Mouse (Mus musculus): ENCODE measurements around the gene Naxe. TPM values are rescaled to one million over a fixed set of nuclear protein-coding genes. Genes with fewer than 3 reads are reported as not detected.

Gene Naxe
- polyA plus RNA-seq, 1 experiment from 2014 or later, result 106 TPM

DNA sequence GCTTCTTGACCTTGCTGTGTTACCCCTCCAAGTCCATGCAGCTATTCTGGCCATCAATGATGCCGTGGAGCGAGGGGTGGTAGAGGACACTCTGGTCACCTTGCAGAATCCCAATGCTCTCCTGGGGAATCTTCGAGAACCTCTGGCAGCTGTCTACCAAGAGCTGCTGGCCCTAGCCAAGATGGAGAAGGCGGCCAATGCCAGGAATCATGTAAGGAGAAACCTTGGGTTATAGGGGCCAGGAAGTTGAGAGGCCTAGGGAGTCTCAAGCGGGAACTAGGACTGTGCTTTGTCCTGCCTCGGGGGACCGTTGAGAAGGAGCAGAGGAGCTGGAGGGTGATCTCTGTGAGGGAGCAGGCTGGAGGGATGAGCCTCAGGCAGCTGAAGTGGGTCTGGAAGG is 31.8 kb upstream of the Naxe start:
- ATAC-seq (replicated peaks; ENCODE audit: low FRiP score), result no peak
- H3K36me3 ChIP-seq (ENCODE audit: control insufficient read depth, insufficient read depth, low read length), result peaks cover 36% of the 10 kb centered on the region
- 93% methylated on average over 7 of the region's 7 CpGs for WGBS

DNA sequence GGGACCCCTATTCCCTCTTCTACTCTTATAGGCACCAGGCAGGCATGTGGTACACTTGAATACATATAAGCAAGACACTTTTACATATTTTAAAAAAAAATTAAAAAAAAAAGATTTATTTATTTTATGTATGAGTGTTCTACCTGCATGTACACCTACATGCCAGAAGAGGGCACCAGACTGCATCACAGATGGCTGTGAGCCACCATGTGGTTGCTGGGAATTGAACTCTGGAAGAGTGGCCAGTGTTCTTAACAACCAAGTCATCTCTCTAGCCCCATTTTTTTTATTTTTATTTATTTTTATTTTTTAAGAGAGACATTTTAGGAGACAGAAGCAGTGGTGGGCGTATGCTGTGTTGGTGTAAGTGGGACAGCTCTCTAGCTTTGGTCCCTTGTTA is 29.4 kb upstream of the Naxe start:
- Histone ChIP-seq H3K27me3 (replicated peaks; ENCODE audit: control insufficient read depth, insufficient read depth, low read length) (no peaks in the 10 kb centered on the region), H3K4me3 (ENCODE audit: low read depth, low read length) (no peak overlapping the region), H3K27ac (ENCODE audit: low read depth, low read length) (no peak overlapping the region), H3K9me3 (ENCODE audit: control insufficient read depth, low read length) (no peaks in the 10 kb centered on the region), H3K9ac (ENCODE audit: low read depth, low read length) (no peak overlapping the region), H3K4me1 (replicated peaks; ENCODE audit: control insufficient read depth, insufficient read depth, low read length) (peaks cover 2% of the 10 kb centered on the region; the same call in 1 of the 2 replicates), H3K36me3 (ENCODE audit: control insufficient read depth, insufficient read depth, low read length) (peaks cover 30% of the 10 kb centered on the region), H3K4me2 (no peak overlapping the region)
- 79% methylated on average over 1 of the region's 1 CpGs for WGBS
- DNase-seq (ENCODE audit: low spot score), result no peak
- no peak for ATAC-seq (replicated peaks; ENCODE audit: low FRiP score)

More for the DNA sequence above, 31.8 kb upstream of the Naxe start:
- Histone ChIP-seq H3K4me3 (ENCODE audit: low read depth, low read length) (no peak overlapping the region), H3K4me1 (replicated peaks; ENCODE audit: control insufficient read depth, insufficient read depth, low read length) (no peaks in the 10 kb centered on the region), H3K4me2 (no peak overlapping the region), H3K9me3 (ENCODE audit: control insufficient read depth, low read length) (no peaks in the 10 kb centered on the region), H3K27ac (ENCODE audit: low read depth, low read length) (no peak overlapping the region), H3K9ac (ENCODE audit: low read depth, low read length) (no peak overlapping the region), H3K27me3 (replicated peaks; ENCODE audit: control insufficient read depth, insufficient read depth, low read length) (no peaks in the 10 kb centered on the region)
- DNase-seq (ENCODE audit: low spot score), result no peak

DNA sequence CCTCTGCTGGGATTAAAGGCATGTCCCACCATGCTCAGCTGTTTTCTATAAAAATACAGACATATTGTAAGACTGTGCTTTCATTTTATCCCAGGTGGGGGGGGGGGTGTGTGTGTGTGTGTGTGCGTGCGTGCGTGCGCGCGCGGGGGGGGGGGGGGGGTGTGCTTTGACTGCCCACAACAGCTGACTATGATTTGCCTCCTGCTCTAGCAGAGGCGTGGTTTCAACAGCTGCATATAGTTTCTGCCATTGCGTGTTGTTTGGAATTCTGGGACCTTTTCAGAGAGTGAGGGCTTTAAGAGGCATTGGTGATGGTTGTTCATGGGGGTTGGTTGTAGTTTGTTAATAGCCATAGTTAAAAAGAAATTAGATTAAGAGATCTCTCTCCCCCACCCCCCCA is 27.2 kb upstream of the Naxe start:
- H3K27me3 ChIP-seq (replicated peaks; ENCODE audit: control insufficient read depth, insufficient read depth, low read length), result no peaks in the 10 kb centered on the region

GRCm38 (mm10) chr3:88084001-88084400 is 25.7 kb upstream of the Naxe start:
- WGBS, result 92% methylated on average over 2 of the region's 2 CpGs
- no peaks in the 10 kb centered on the region for H3K9me3 ChIP-seq (ENCODE audit: control insufficient read depth, low read length)
- peaks cover 2% of the 10 kb centered on the region; the same call in 1 of the 2 replicates for H3K4me1 ChIP-seq (replicated peaks; ENCODE audit: control insufficient read depth, insufficient read depth, low read length)
- H3K4me2 ChIP-seq, result no peak overlapping the region
- DNase-seq (ENCODE audit: low spot score) (no peak), ATAC-seq (replicated peaks; ENCODE audit: low FRiP score) (no peak)
- no peak overlapping the region for H3K9ac ChIP-seq (ENCODE audit: low read depth, low read length)
- H3K27me3 ChIP-seq (replicated peaks; ENCODE audit: control insufficient read depth, insufficient read depth, low read length), result no peaks in the 10 kb centered on the region
- H3K4me3 ChIP-seq (ENCODE audit: low read depth, low read length), result no peak overlapping the region
- no peak overlapping the region for H3K27ac ChIP-seq (ENCODE audit: low read depth, low read length)
- H3K36me3 ChIP-seq (ENCODE audit: control insufficient read depth, insufficient read depth, low read length), result peaks cover 5% of the 10 kb centered on the region; the same call in 1 of the 2 replicates

More for the DNA sequence above, 27.2 kb upstream of the Naxe start:
- Histone ChIP-seq H3K4me1 (replicated peaks; ENCODE audit: control insufficient read depth, insufficient read depth, low read length) (peaks cover 2% of the 10 kb centered on the region; the same call in 1 of the 2 replicates), H3K9me3 (ENCODE audit: control insufficient read depth, low read length) (no peaks in the 10 kb centered on the region), H3K27ac (ENCODE audit: low read depth, low read length) (no peak overlapping the region), H3K4me2 (no peak overlapping the region), H3K36me3 (ENCODE audit: control insufficient read depth, insufficient read depth, low read length) (peaks cover 13% of the 10 kb centered on the region; the same call in 1 of the 2 replicates), H3K9ac (ENCODE audit: low read depth, low read length) (no peak overlapping the region), H3K4me3 (ENCODE audit: low read depth, low read length) (no peak overlapping the region)
- ATAC-seq (replicated peaks; ENCODE audit: low FRiP score), result no peak
- DNase-seq (ENCODE audit: low spot score), result no peak
- WGBS, result 87% methylated on average over 6 of the region's 9 CpGs

GRCm38 (mm10) chr3:88082663-88083062 is 24.4 kb upstream of the Naxe start:
- DNase-seq (ENCODE audit: low spot score) (no peak), ATAC-seq (replicated peaks; ENCODE audit: low FRiP score) (peak; percentile 62)
- peak overlapping the region; percentile 90 for H3K4me2 ChIP-seq
- H3K27me3 ChIP-seq (replicated peaks; ENCODE audit: control insufficient read depth, insufficient read depth, low read length), result no peaks in the 10 kb centered on the region
- WGBS, result 13% methylated on average over 4 of the region's 4 CpGs
- peaks cover 2% of the 10 kb centered on the region; the same call in 1 of the 2 replicates for H3K4me1 ChIP-seq (replicated peaks; ENCODE audit: control insufficient read depth, insufficient read depth, low read length)
- H3K36me3 ChIP-seq (ENCODE audit: control insufficient read depth, insufficient read depth, low read length), result 0 out of 2 replicates have a peak, but pooled peaks cover 2% of the 10 kb centered on the region
- H3K4me3 ChIP-seq (ENCODE audit: low read depth, low read length), result peak overlapping the region; percentile 68
- no peaks in the 10 kb centered on the region for H3K9me3 ChIP-seq (ENCODE audit: control insufficient read depth, low read length)
- H3K9ac ChIP-seq (ENCODE audit: low read depth, low read length), result peak overlapping the region; percentile 79
- H3K27ac ChIP-seq (ENCODE audit: low read depth, low read length), result no peak overlapping the region

GRCm38 (mm10) chr3:88082224-88082618 is 23.9 kb upstream of the Naxe start:
- peaks cover 2% of the 10 kb centered on the region; the same call in 1 of the 2 replicates for H3K4me1 ChIP-seq (replicated peaks; ENCODE audit: control insufficient read depth, insufficient read depth, low read length)
- H3K9me3 ChIP-seq (ENCODE audit: control insufficient read depth, low read length), result no peaks in the 10 kb centered on the region
- peak overlapping the region; percentile 68 for H3K4me3 ChIP-seq (ENCODE audit: low read depth, low read length)
- no peak overlapping the region for H3K27ac ChIP-seq (ENCODE audit: low read depth, low read length)
- H3K27me3 ChIP-seq (replicated peaks; ENCODE audit: control insufficient read depth, insufficient read depth, low read length), result no peaks in the 10 kb centered on the region
- peak overlapping the region; percentile 90 for H3K4me2 ChIP-seq
- WGBS, result 3% methylated on average over 13 of the region's 13 CpGs
- 0 out of 2 replicates have a peak, but pooled peaks cover 2% of the 10 kb centered on the region for H3K36me3 ChIP-seq (ENCODE audit: control insufficient read depth, insufficient read depth, low read length)
- DNase-seq (ENCODE audit: low spot score) (no peak), ATAC-seq (replicated peaks; ENCODE audit: low FRiP score) (0 out of 2 replicates have a peak, but pooled peaks have one; percentile 7)
- H3K9ac ChIP-seq (ENCODE audit: low read depth, low read length), result peak overlapping the region; percentile 79

- H3K4me3 ChIP-seq (ENCODE audit: low read depth, low read length), result peak within 1 kb of the TSS; percentile 68
- peak within 1 kb of the TSS; percentile 90 for H3K4me2 ChIP-seq
- no peaks in the 10 kb centered on the region for H3K27me3 ChIP-seq (replicated peaks; ENCODE audit: control insufficient read depth, insufficient read depth, low read length)
- peak within 1 kb of the TSS; percentile 79 for H3K9ac ChIP-seq (ENCODE audit: low read depth, low read length)
- H3K27ac ChIP-seq (ENCODE audit: low read depth, low read length), result no peak within 1 kb of the TSS
- ATAC-seq (replicated peaks; ENCODE audit: low FRiP score) (peak; percentile 87), DNase-seq (ENCODE audit: low spot score) (peak; percentile 81)
- no peaks in the 10 kb centered on the region for H3K9me3 ChIP-seq (ENCODE audit: control insufficient read depth, low read length)
- 21% methylated on average over 33 of the region's 33 CpGs for WGBS
- peaks cover 2% of the 10 kb centered on the region; the same call in 1 of the 2 replicates for H3K4me1 ChIP-seq (replicated peaks; ENCODE audit: control insufficient read depth, insufficient read depth, low read length)
- 0 out of 2 replicates have a peak, but pooled peaks cover 2% of the 10 kb centered on the region for H3K36me3 ChIP-seq (ENCODE audit: control insufficient read depth, insufficient read depth, low read length)
Measured at GRCm38 (mm10) chr3:88081345-88082223, 23.3 kb upstream of the Naxe start, which contains the start of gene Iqgap3. Iqgap3 (plus strand) TSS chr3:88081971.

DNA sequence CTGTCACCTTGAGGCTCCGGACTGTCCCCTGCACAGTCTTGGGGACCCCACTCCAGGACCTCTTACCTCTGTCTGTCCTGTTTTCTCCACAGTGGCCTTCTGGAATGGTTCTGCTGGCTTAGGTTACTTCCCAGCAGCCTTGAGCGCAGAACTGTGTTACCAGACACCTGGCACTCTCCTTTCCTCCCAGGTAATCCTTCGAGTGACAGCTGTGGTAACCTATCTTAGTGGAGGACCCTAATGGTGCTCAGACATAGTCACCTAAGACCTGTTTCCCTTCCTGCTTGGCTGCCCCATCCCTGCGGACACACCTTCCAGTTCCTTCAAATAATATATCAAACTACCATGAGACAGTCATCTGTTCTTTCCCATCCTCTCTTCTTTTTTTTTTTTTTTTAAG is 19.9 kb upstream of the Naxe start, which contains the start of gene Ttc24:
TSS of gene Ttc24 (minus strand) at position 101 of the 400 bp plus-strand sequence.
- H3K27ac ChIP-seq (ENCODE audit: low read depth, low read length), result no peak within 1 kb of the TSS
- WGBS, result 70% methylated on average over 4 of the region's 4 CpGs
- no peak within 1 kb of the TSS for H3K9ac ChIP-seq (ENCODE audit: low read depth, low read length)
- no peaks in the 10 kb centered on the region for H3K9me3 ChIP-seq (ENCODE audit: control insufficient read depth, low read length)
- peaks cover 2% of the 10 kb centered on the region; the same call in 1 of the 2 replicates for H3K4me1 ChIP-seq (replicated peaks; ENCODE audit: control insufficient read depth, insufficient read depth, low read length)
- H3K27me3 ChIP-seq (replicated peaks; ENCODE audit: control insufficient read depth, insufficient read depth, low read length), result no peaks in the 10 kb centered on the region; the same call in 1 of the 2 replicates
- H3K4me3 ChIP-seq (ENCODE audit: low read depth, low read length), result no peak within 1 kb of the TSS
- H3K36me3 ChIP-seq (ENCODE audit: control insufficient read depth, insufficient read depth, low read length), result no peaks in the 10 kb centered on the region
- ATAC-seq (replicated peaks; ENCODE audit: low FRiP score) (no peak), DNase-seq (ENCODE audit: low spot score) (no peak)
- no peak within 1 kb of the TSS for H3K4me2 ChIP-seq

All from liver, embryonic 11.5 days (tissue).